Mouse (Mus musculus) stomach, embryonic 16.5 days (tissue): ENCODE results near the gene Fga. TPM values are rescaled to one million over a fixed set of nuclear protein-coding genes. Genes with fewer than 3 reads are reported as not detected.

Source experiments
- ATAC-seq: fragments of 200-750 bp; cut with Nextera tagmentation; 2 replicates; pipeline ENCODE4 v1.8.0; 2017; ENCODE audit warnings: moderate number of reproducible peaks, moderate TSS enrichment; ENCODE audit not compliant: insufficient read depth, low FRiP score
- H3K27ac ChIP-seq: fragments of 300-500 bp; sonication (generic); 2 replicates; pipeline ENCODE4 v1.5.1; 2014; ENCODE audit warnings: low read length
- H3K27me3 ChIP-seq: fragments of 300-500 bp; sonication (generic); 2 replicates; pipeline ENCODE4 v1.6.1; 2014; ENCODE audit warnings: low read length, control low read depth, mixed read lengths; ENCODE audit not compliant: control insufficient read depth, insufficient read depth
- H3K36me3 ChIP-seq: fragments of 300-500 bp; sonication (generic); 2 replicates; pipeline ENCODE4 v1.6.1; 2014; ENCODE audit warnings: low read length; ENCODE audit not compliant: control insufficient read depth, insufficient read depth
- H3K4me1 ChIP-seq: fragments of 300-500 bp; sonication (generic); 2 replicates; pipeline ENCODE4 v1.6.1; 2014; ENCODE audit warnings: low read length, control low read depth, mixed read lengths; ENCODE audit not compliant: control insufficient read depth, insufficient read depth
- H3K4me2 ChIP-seq: fragments of 300-500 bp; sonication (generic); 2 replicates; pipeline ENCODE4 v1.6.1; 2014; ENCODE audit warnings: low read depth, low read length, mixed read lengths
- H3K4me3 ChIP-seq: fragments of 300-500 bp; sonication (generic); replicated peaks from 2 replicates; pipeline ENCODE4 v1.5.1; 2014; ENCODE audit warnings: mild to moderate bottlenecking, low read length
- H3K9ac ChIP-seq: fragments of 300-500 bp; sonication (generic); 2 replicates; pipeline ENCODE4 v1.6.1; 2014; ENCODE audit warnings: low read length
- H3K9me3 ChIP-seq: fragments of 300-500 bp; sonication (generic); replicated peaks from 2 replicates; pipeline ENCODE4 v1.6.1; 2016; ENCODE audit warnings: low read length, control low read depth; ENCODE audit not compliant: control insufficient read depth
- WGBS: fragments of 180-500 bp; shearing (Covaris S2); extraction: QIAGEN DNeasy Blood & Tissue Kit; methylation state at CpG from one replicate; pipeline ENCODE4 v1.1.7; 2014; 5-methylcytosine and 5-hydroxymethylcytosine counted together
- polyA plus RNA-seq: library from polyadenylated mRNA; unstranded; fragments of >200 nt; fragmentation: Nextera tagmentation; extraction: Ambion mirVana; gene quantifications from 2 replicates; pipeline ENCODE4 v1.2.1, GENCODE M21; 2015

Fga gene
- polyA plus RNA-seq, 1 experiment from 2014 or later: 36.9 TPM

DNA sequence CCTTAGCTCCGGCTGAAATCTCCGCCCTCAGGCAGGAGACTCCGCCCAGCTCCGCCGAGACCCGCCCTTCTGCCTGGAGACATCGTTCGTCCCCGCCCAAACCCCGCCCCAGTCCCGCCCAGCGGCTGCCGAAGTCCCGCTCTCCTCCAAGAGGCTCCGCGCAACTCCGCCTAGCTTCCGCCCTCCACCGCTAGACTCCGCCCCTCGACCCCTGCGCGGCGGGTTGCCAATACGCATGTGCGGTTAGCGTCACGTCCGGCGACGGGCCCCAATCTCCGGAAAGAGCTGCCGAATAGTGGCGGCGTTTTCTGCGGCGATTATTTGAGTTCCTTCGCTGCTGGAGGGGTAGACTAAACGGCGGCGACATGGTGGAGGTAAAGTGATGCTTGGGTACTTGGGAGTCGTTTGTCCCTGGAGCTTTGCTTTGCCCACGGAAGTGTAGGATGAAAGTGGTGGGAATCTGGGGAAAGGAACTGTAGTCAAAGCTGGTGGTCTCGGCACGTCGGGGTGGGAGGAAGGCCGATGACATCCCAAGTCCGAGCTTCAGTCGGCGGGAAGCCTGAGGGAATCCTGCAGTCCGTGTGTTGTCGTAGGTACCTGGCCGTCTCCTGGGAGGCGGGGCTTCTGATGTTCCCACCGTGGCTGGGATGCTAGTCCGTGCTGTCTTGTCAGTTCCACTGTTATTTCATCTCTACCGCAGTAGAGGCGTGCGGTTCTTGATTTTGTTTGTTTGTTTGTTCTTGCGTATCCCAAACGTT is 29.6 kb downstream of the Fga start, which contains the start of gene Plrg1:
Plrg1 (plus strand) TSS at position 242 of the 758 bp plus-strand sequence.
- H3K27me3 ChIP-seq: no peaks in the 10 kb centered on the region
- ATAC-seq: peak; percentile 100
- H3K27ac ChIP-seq: peak within 1 kb of the TSS; percentile 79
- peaks cover 6% of the 10 kb centered on the region for H3K4me1 ChIP-seq
- H3K4me3 ChIP-seq: peak within 1 kb of the TSS; percentile 94
- under 1% methylated on average over 61 of the region's 61 CpGs for WGBS
- H3K9me3 ChIP-seq: no peaks in the 10 kb centered on the region
- H3K36me3 ChIP-seq: peaks cover 13% of the 10 kb centered on the region
- H3K4me2 ChIP-seq: peak within 1 kb of the TSS; percentile 89
- H3K9ac ChIP-seq: peak within 1 kb of the TSS; percentile 86

DNA sequence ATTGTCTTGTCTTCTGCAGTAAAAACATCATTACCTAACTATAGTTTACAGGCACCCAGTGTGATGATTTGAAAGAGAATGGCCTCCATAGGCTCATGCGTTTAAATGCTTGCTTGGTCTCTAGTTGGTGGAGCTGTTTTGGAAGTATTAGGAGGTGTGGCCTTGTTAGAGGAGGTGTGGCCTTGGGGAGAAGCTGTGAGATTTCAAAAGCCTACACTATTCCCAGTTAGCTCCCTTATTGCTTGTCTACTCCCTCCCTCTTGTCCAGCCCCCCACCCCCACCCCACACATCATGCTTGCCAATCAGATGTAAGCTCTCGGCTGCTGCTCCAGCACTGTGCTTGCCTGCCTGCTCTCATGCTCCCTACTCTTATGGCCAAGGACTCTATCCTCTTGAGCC is 31.2 kb downstream of the Fga start:
- 90% methylated on average over 2 of the region's 2 CpGs for WGBS
- H3K4me3 ChIP-seq: no peak overlapping the region
- no peak overlapping the region for H3K9ac ChIP-seq
- no peak overlapping the region for H3K27ac ChIP-seq
- H3K36me3 ChIP-seq: peaks cover 25% of the 10 kb centered on the region
- H3K27me3 ChIP-seq: no peaks in the 10 kb centered on the region
- no peak for ATAC-seq
- no peaks in the 10 kb centered on the region for H3K9me3 ChIP-seq
- H3K4me2 ChIP-seq: no peak overlapping the region
- peaks cover 6% of the 10 kb centered on the region for H3K4me1 ChIP-seq

DNA sequence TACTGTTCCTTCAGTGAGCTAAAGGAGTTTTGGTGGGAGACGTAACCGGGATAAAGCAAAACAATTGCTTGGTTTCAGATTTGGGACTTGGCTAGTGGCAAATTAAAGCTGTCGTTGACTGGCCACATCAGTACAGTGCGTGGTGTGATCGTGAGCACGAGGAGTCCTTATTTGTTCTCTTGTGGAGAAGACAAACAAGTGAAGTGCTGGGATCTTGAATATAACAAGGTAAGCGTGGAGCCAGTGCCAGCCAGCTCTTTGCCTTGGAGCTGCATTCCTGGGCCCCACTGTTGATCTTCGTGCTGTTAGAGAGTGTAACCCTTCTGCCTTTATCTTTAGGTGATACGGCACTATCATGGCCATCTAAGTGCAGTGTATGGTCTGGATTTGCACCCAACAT is 42.0 kb downstream of the Fga start:
- no peaks in the 10 kb centered on the region for H3K4me1 ChIP-seq
- no peaks in the 10 kb centered on the region for H3K27me3 ChIP-seq
- H3K27ac ChIP-seq: no peak overlapping the region
- ATAC-seq: no peak
- H3K9me3 ChIP-seq: no peaks in the 10 kb centered on the region
- 87% methylated on average over 9 of the region's 9 CpGs for WGBS
- H3K4me3 ChIP-seq: no peak overlapping the region
- H3K36me3 ChIP-seq: peaks cover 34% of the 10 kb centered on the region
- H3K4me2 ChIP-seq: no peak overlapping the region
- no peak overlapping the region for H3K9ac ChIP-seq

DNA sequence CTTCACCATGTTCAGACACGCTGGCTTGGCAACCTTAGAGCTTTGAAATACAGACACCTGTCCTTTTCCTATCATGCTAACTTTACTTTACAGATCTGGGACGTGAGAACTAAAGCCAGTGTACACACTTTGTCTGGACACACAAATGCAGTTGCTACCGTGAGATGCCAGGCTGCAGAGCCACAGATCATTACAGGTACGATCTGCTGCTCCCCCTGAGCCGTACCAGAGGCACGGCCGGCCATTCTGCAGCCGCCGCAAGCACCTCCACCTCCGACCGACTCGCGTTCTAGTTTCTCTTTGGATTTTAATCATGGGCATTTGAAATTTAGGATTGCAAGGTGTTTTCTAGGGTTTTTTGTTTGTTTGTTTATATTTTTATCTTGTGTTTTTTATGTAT is 43.0 kb downstream of the Fga start:
- ATAC-seq: no peak
- no peak overlapping the region for H3K4me3 ChIP-seq
- H3K36me3 ChIP-seq: peaks cover 28% of the 10 kb centered on the region
- H3K27me3 ChIP-seq: no peaks in the 10 kb centered on the region
- no peaks in the 10 kb centered on the region for H3K4me1 ChIP-seq
- no peak overlapping the region for H3K9ac ChIP-seq
- no peaks in the 10 kb centered on the region for H3K9me3 ChIP-seq
- no peak overlapping the region for H3K4me2 ChIP-seq
- no peak overlapping the region for H3K27ac ChIP-seq
- WGBS: 96% methylated on average over 13 of the region's 13 CpGs

DNA sequence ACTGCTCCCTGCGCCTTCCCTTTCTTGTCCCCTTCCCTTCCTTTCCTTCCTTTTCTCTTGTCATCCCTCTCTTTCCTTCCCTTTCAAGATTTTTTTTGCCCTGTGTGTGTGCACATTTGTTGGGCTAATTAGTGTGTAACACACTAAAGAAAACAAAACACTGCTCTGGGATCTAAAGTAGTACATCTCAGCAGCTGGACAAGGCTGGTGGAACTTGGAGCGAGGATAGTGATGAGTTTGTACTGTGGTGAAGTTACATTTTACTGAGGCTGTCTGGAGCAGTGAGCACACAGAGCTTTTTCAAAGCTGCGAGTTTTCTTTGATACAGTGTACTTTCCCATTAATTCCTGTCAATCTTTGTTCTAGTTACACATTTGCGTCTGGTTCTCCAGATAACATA is 44.4 kb downstream of the Fga start:
- Histone ChIP-seq H3K27ac (no peak overlapping the region), H3K4me2 (no peak overlapping the region), H3K27me3 (no peaks in the 10 kb centered on the region), H3K4me1 (no peaks in the 10 kb centered on the region), H3K36me3 (peaks cover 28% of the 10 kb centered on the region), H3K4me3 (no peak overlapping the region), H3K9ac (no peak overlapping the region), H3K9me3 (no peaks in the 10 kb centered on the region)
- no peak for ATAC-seq
- WGBS: 75% methylated on average over 4 of the region's 4 CpGs

DNA sequence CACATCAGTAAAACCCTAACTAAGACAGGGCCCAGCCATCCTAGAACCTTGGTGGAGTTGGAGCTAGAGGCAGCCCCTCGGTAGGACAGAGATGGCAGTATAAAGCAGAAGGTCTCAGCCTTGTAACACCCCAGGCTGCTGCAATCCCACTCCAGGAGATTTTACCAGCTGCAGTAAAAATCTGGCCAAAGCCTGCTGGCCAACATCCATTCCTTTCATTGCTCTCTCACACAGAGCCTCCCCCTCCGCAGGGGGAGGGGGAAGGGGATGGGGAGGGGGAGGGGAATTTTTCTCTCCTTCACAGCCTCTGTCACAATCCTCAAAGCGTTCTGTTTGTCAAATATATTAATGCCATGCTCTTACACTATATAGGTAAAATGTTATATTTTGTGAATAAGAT is 50.7 kb downstream of the Fga start:
- H3K4me2 ChIP-seq: no peak overlapping the region

DNA sequence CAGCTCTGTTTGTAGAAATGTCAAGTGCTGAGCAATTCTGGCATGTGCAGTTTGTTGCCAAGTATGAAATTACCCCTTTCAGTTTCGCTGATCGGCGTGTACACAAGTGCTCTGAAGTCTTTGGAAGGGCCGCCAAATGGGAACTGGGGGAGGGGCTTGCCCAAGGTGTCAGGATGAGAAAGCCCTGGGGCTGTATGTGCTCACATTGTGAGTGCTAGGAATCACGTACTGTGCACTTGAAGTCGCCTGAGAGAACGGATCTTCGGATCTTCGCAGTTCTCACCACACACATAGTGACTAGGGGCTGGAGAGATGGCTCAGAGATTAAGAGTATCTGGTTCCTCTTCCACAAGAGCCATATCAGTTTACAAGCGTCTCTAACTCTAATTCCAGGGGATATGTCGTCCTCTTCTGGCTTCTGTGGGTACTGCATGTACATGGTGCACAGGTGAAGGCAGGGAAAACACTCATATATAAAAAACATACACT is 54.7 kb downstream of the Fga start:
- WGBS: 4% methylated on average over 11 of the region's 11 CpGs
- Histone ChIP-seq H3K27ac (no peak overlapping the region), H3K4me1 (peaks cover 4% of the 10 kb centered on the region; the same call in 1 of the 2 replicates), H3K9ac (peak overlapping the region; percentile 62), H3K4me3 (peak overlapping the region; percentile 45), H3K27me3 (no peaks in the 10 kb centered on the region), H3K36me3 (no peaks in the 10 kb centered on the region), H3K4me2 (peak overlapping the region; percentile 69), H3K9me3 (no peaks in the 10 kb centered on the region)
- peak; percentile 71 for ATAC-seq

More for the DNA sequence above, 50.7 kb downstream of the Fga start:
- H3K4me1 ChIP-seq: peaks cover 4% of the 10 kb centered on the region; the same call in 1 of the 2 replicates
- H3K27me3 ChIP-seq: no peaks in the 10 kb centered on the region
- no peak overlapping the region for H3K27ac ChIP-seq
- no peaks in the 10 kb centered on the region for H3K9me3 ChIP-seq
- WGBS: 35% methylated on average over 3 of the region's 3 CpGs
- no peak overlapping the region for H3K4me3 ChIP-seq
- no peak for ATAC-seq
- H3K36me3 ChIP-seq: no peaks in the 10 kb centered on the region
- no peak overlapping the region for H3K9ac ChIP-seq

Other genes with a start within 250 kb of the Fga start
- gene Rbm46, start 149.6 kb upstream of the Fga start, polyA plus RNA-seq: 3.5 and 5.2 TPM in 2 replicates
- 3.1 and 3.3 TPM in 2 replicates for gene Lrat, start 122.1 kb upstream of the Fga start, polyA plus RNA-seq
- gene Fgg, start 18.4 kb upstream of the Fga start, polyA plus RNA-seq: 26.5 and 31.3 TPM in 2 replicates
- gene Fgb, start 23.8 kb downstream of the Fga start, polyA plus RNA-seq: 16.8 and 21.8 TPM in 2 replicates
- gene Plrg1, start 29.4 kb downstream of the Fga start, polyA plus RNA-seq: 80.9 and 83.7 TPM in 2 replicates
- 0.45 and 0.62 TPM in 2 replicates for gene Dchs2, start 101.9 kb downstream of the Fga start, polyA plus RNA-seq